Mouse (Mus musculus) A20 (cell line): ENCODE data around the gene Olfr110.
"Not testable (repeated sequence)": the region's sequence is repeated elsewhere in the genome, so short reads cannot be mapped to it uniquely, and the experiment has no call there.

ENCODE experiments used
- DNase-seq: peaks from one replicate; pipeline ENCODE4 v3.0.0-alpha.2; 2011; ENCODE audit warnings: low read depth, low spot score

The Olfr110 gene

DNA sequence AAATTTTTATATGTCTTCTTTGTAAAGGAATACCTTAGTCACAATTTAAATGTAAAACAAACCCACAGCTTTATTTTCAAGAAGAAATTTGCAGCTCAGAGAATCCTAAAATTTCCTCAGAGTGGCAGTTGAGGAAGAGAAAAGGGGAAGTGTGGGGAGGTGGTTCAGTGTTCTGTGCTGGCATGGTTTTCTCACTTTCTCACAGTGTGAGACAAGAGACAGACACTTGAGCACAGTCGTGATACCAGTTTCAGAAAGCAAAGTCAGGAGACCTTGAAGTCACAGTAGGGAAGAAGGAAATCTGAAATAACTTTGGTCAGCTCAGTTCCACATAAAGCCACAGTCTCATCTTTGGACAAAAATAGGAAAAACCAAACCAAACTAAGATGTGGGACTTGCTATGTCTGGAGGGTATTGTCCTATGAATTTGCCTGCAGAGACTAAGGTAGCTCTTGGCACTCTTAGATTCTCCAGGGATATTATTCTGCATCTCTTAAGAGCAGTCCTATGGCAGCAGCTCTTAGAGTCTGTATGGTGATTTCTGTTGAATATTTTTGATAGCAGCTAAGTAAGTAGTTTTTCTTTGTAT, at the start of gene Olfr110:
TSS of gene Olfr110 (plus strand) at position 539 of the 589 bp plus-strand sequence.
- no peak for DNase-seq

DNA sequence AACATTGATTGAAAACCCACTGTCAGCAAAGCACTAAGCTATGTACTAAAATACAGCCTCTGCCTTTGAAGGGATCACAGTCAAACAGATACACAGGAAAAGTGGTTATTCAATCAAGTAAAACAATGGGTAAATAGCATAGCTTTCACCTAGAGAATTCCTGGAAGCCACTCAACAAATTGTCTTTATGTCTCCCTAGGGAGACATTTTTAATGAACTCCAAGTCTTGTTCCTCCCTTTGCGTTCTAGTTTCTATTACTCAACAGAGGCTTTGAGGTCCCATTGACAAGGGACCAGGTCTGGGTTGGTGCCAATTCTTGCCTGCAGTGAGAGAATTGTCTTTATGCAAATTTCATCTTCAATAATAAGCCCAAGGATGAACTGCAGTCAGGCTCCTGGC, 47.1 kb upstream of the Olfr110 start, which contains the start of gene Olfr108:
TSS of gene Olfr108 (plus strand) at position 301 of the 400 bp plus-strand sequence.
- no peak for DNase-seq

DNA sequence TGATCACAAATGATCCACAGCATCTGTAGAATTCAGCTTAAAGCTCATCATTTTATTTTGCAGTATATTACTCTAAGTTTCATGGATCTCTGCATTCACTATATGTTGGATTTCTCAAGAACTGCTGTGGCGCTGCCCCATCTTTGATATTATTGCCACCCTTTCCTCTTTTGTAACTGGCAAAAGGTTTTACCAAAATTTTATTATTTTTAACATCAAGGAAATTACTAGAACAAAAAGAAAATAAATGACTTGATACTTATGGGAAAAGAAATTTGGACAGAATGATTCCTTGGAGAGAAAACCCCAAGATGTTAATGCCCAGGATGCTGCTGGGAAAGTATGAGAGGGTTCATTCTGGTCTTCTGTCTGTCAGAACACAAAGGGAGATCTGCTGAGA, 33.7 kb upstream of the Olfr110 start, which contains the start of gene Olfr109:
TSS of gene Olfr109 (plus strand) at position 301 of the 400 bp plus-strand sequence.
- no peak for DNase-seq

DNA sequence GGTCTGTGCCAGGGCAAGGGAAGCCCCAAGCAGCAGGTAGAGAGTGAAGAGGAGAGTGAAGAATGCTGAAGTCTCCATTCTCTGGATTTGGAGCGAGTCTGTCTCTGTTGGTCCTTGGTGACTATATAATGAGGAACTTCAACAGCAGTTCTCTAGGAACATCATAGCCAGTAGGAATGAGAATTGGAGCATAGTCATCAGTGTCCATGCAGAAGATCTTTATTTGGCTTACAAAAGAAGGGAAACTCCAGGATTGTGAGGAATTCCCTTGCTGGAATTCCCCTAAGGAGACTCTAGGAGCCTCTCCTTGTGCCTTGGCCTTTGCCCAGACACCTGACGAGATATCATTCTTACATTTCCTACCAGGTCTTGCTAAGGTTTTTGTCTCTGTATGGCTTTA, 8.8 kb upstream of the Olfr110 start, which contains the start of gene H2-M2:
TSS of gene H2-M2 (minus strand) at position 101 of the 400 bp plus-strand sequence.
- DNase-seq = no peak

DNA sequence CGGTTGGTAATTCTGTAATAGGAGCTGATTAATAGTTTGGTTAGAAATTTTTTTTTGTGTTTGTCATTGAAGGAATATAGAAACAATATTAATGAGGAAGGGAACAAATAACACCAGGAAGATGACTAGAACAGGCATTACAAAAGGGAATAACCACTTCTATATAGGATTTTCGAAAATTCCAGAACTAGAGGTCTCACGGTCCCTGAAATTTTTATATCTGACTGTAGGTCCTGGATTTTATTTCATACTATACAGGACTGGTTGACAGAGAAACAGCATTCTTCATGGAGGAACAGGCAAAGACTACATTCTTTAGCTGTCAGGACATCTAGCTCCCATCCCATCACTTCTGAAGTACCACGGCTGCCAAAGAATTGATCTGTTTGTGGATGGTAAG, 15.5 kb downstream of the Olfr110 start, which contains the start of gene Olfr111:
TSS of gene Olfr111 (plus strand) at position 301 of the 400 bp plus-strand sequence.
- no peak for DNase-seq

DNA sequence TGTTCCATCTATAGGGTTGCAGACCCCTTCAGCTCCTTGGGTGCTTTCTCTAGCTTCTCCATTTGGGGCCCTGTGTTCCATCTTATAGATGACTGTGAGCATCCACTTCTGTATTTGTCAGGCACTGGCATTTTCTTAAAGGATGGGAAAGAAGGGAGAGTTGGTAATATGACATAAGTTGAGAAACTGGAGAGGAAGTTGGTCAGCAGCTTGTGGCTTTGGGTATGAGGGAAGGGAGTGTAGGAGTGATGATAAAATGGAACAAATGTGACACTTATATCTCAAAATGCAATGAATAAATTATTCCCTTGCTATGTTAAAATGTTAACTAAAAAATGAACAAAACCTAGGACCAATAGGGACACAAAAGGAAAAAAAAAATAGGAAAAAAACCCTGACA, 32.3 kb downstream of the Olfr110 start:
- DNase-seq = not testable (repeated sequence)

DNA sequence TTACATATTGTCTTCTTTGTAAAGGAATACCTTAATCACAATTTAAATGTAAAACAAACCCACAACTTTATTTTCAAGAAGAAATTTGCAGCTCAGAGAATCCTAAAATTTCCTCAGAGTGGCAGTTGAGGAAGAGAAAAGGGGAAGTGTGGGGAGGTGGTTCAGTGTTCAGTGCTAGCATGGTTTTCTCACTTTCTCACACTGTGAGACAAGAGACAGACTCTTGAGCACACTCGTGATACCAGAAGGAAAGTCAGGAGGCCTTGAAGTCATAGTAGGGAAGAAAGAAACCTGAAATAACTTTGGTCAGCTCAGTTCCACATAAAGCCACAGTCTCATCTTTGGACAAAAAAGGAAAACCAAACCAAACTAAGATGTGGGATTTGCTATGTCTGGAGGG, 33.2 kb downstream of the Olfr110 start:
- DNase-seq = not testable (repeated sequence)

DNA sequence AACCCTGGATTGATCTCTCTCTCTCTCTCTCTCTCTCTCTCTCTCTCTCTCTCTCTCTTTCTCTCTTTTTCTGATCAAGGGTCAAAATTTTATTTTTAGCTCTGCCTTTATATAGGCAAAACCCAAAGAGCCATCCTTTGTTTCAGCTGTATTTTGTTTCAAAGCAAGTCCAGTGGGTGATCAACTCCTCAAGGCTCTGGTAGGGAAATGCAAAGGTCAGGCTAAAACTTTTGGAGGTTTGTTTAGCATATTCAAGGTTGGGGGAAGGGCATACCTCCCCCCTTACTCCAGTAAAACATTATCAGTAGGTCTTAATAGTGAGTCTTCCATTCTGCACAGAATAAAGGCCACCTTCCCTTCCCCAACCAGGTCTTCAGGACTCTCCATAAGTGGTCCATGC, 42.9 kb downstream of the Olfr110 start:
- DNase-seq = no peak

DNA sequence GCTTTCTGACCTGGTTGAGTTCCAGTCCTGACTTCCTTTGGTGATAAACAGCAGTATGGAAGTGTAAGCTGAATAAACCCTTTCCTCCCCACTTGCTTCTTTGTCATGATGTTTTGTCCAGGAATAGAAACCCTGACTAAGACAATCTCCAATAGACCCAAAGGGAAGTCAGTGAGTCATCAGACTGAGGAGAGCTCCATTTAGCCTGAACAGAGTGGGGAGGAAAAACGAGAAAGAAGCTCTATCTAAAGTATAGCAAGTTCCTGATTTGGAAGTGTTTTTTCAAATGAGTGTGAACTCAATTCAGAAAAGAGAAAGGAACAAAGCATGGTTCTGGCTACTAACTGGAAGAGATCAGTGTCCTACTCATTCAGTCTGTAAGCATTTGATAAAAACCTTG, 46.1 kb downstream of the Olfr110 start:
- DNase-seq = not testable (repeated sequence)

DNA sequence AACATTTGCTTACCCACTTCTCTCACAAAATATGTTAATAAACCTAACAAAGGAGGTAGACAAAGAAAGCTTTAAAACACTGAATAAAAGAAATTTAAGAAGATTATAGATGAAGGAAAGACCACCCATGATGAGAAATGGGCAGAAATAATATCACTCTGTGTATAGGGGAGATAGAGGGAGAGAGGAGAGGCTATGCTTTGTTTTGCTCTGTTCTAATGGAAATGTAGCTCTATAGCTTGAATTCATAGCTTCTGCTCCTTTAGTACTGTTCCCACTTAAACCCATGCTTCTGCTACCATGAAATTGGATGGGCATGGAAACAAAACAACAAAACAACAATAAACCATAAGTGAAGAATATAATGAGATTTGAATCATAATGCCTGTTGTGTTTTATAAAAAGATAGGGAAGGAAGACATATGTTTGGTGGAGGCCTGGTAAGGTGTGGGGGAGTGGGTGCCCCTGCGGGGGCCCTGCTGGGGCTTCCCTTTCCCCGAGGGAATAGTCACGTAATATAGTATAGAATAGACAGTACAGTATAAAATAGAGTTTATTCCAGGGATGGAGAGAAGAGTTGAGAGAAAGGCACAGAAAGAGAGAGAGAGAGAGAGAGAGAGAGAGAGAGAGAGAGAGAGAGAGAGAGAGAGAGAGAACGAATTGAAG, 49.3 kb downstream of the Olfr110 start:
- DNase-seq = no peak

DNA sequence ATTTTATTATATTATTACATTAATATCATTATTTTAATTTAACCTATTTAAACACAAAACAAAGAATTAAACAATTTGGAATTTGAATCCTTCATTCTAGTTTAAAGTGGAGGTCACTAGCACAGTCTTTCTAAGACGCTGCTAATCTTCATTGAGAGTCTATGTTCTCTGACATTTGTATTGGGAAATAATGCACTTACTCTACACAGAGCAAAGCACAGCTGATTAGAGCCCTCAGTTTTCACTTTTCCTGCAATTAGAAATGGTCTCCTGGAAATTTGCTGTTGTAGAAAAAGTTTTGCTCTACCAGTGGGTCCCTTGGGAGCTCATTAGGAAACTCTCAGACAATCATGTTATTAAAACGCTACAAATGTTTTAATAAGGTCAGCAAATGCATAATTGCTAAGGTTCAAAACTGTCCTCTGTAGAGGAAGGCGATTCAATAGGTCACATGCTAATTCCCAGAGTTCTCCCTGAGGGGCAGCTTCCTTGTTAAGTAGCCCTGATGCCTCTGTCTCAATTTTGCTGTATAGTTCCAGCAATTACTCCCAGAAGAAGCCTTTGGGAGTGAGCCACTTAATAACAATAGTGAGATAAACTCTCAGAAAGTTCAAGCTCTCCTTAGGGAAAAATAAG, 51.6 kb downstream of the Olfr110 start:
- DNase-seq = no peak
